Mouse (Mus musculus) forebrain, embryonic 10.5 days (tissue): ENCODE measurements at regions not wholly inside any gene's neighbourhood (a gene's known extent, or its start where the extent isn't known, plus 50 kb on each side); places are given as distances from the start of the nearest gene placed in this dataset.

Experiments
- DNase-seq: peaks from one replicate; pipeline ENCODE4 v3.0.0-alpha.2; 2017; ENCODE audit warnings: low spot score; ENCODE audit errors: extremely low spot score
- H3K27ac ChIP-seq: fragments of 300-500 bp; sonication (generic); 2 replicates; pipeline ENCODE4 v1.5.1; 2016; ENCODE audit warnings: mild to moderate bottlenecking
- H3K27me3 ChIP-seq: fragments of 300-500 bp; sonication (generic); 2 replicates; pipeline ENCODE4 v1.6.1; 2016; ENCODE audit warnings: mild to moderate bottlenecking; ENCODE audit not compliant: poor library complexity, severe bottlenecking
- H3K36me3 ChIP-seq: fragments of 300-500 bp; sonication (generic); replicated peaks from 2 replicates; pipeline ENCODE4 v1.6.1; 2016; ENCODE audit warnings: mild to moderate bottlenecking, moderate library complexity
- H3K4me1 ChIP-seq: fragments of 300-500 bp; sonication (generic); 2 replicates; pipeline ENCODE4 v1.6.1; 2016
- H3K4me3 ChIP-seq: fragments of 300-500 bp; sonication (generic); 2 replicates; pipeline ENCODE4 v1.5.1; 2016; ENCODE audit warnings: mild to moderate bottlenecking, moderate library complexity
- H3K9me3 ChIP-seq: fragments of 300-500 bp; sonication (generic); 2 replicates; pipeline ENCODE4 v1.6.1; 2016; ENCODE audit warnings: mild to moderate bottlenecking, moderate library complexity
- WGBS: fragments of 180-500 bp; shearing (Covaris S2); methylation state at CpG from one replicate; pipeline ENCODE4 v1.1.7; 2016; 5-methylcytosine and 5-hydroxymethylcytosine counted together

DNA sequence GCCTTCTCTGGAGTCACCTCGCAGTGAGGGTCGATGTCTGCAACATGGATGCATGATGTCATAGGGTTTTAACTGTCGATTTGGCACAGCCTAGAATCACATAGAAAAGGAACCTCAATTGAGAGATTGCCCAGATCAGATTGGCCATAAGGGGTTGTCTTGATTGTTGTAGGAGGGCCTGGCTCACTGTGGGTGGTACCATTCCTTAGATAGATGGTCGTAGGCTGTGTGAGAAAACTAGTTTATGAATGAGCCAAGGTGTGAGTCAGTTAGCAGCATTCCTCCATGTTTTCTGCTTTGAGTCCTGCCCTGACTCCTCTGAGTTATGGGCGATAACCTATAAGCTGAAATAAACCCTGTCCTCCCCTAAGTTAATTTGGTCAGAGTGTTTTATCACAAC lies 343.9 kb downstream of the Phkb start:
- Histone ChIP-seq H3K4me1 (no peaks in the 10 kb centered on the region), H3K36me3 (no peaks in the 10 kb centered on the region), H3K9me3 (no peaks in the 10 kb centered on the region), H3K4me3 (no peak overlapping the region), H3K27ac (no peak overlapping the region), H3K27me3 (no peaks in the 10 kb centered on the region)
- 83% methylated on average over 5 of the region's 5 CpGs for WGBS
- no peak for DNase-seq

DNA sequence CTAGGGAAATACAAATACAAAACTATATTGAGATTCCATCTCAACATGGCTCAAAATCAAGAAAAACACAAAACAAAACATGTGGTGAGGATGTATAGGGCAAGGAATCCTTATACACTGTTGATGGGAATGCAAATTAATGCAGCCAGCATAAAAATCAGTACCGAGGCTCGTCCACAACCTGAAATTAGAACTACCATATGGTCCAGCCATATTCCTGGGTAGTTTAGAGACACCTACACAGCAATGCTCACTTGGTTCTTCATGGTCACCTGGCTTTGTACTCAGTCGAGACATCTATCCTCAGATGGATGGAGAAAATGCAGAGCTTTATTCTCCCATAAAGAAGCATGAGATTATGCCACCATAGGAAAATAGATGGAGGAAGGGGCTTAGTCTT lies 340.0 kb downstream of the Phkb start:
- Histone ChIP-seq H3K4me3 (no peak overlapping the region), H3K27ac (no peak overlapping the region), H3K27me3 (no peaks in the 10 kb centered on the region), H3K36me3 (no peaks in the 10 kb centered on the region), H3K9me3 (no peaks in the 10 kb centered on the region), H3K4me1 (no peaks in the 10 kb centered on the region)
- 84% methylated on average over 3 of the region's 3 CpGs for WGBS
- no peak for DNase-seq

- Histone ChIP-seq H3K4me1 (no peaks in the 10 kb centered on the region), H3K27me3 (no peaks in the 10 kb centered on the region), H3K9me3 (no peaks in the 10 kb centered on the region), H3K4me3 (no peak overlapping the region), H3K36me3 (no peaks in the 10 kb centered on the region), H3K27ac (no peak overlapping the region)
- no peak for DNase-seq
- 93% methylated on average over 1 of the region's 1 CpGs for WGBS
Measured at GRCm38 (mm10) chr8:86170091-86170490, 329.3 kb downstream of the Phkb start.

GRCm38 (mm10) chr8:86164818-86165217 lies 324.1 kb downstream of the Phkb start:
- WGBS: 91% methylated on average over 2 of the region's 2 CpGs
- no peaks in the 10 kb centered on the region for H3K27me3 ChIP-seq
- H3K4me3 ChIP-seq: no peak overlapping the region
- no peak for DNase-seq
- no peaks in the 10 kb centered on the region for H3K9me3 ChIP-seq
- H3K4me1 ChIP-seq: no peaks in the 10 kb centered on the region
- H3K36me3 ChIP-seq: no peaks in the 10 kb centered on the region
- H3K27ac ChIP-seq: no peak overlapping the region

DNA sequence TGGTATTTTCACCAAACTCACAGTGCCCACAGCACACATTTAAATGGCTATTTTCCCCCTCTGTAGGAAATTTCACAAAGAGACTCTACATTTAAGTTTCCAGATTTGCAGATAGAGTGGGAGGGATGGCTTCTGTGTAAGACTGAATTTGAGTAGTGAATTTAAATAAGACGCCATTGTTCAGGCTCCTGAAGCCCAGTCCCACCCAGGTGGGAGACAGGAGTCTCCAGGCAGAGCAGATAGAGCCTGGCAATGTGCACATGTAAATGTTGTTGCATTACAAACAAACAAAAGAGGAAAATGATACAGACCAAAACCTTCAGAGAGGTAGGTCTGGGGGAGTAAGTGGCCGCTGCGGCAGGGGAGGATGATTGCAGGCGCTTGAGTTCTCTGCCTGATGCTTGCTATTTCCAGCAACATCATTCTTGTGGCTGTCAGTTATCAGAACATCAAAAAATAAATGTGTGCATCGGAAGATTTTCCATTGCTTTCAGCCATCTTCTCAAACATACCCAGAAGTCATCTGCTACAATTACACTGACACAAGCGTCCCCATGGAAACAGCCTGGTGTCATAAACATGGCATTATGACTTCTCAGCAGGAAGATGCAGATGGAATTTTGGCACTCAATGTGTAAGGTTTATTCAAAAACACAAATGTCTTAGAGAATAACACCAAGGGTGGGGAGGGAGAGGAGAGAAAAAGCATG lies 318.5 kb downstream of the Phkb start:
- no peak overlapping the region for H3K27ac ChIP-seq
- 90% methylated on average over 6 of the region's 6 CpGs for WGBS
- H3K9me3 ChIP-seq: no peaks in the 10 kb centered on the region

GRCm38 (mm10) chr8:86147586-86147985 lies 306.8 kb downstream of the Phkb start:
- no peak overlapping the region for H3K27ac ChIP-seq
- no peak for DNase-seq
- WGBS: 82% methylated on average over 6 of the region's 6 CpGs

More for the DNA sequence above, 318.5 kb downstream of the Phkb start:
- no peaks in the 10 kb centered on the region for H3K4me1 ChIP-seq
- no peaks in the 10 kb centered on the region for H3K27me3 ChIP-seq
- no peaks in the 10 kb centered on the region for H3K36me3 ChIP-seq
- H3K4me3 ChIP-seq: no peak overlapping the region
- DNase-seq: no peak

GRCm38 (mm10) chr8:86125244-86125643 lies 284.5 kb downstream of the Phkb start:
- H3K27me3 ChIP-seq: no peaks in the 10 kb centered on the region
- H3K4me1 ChIP-seq: no peaks in the 10 kb centered on the region
- H3K4me3 ChIP-seq: no peak overlapping the region
- WGBS: 75% methylated on average over 2 of the region's 2 CpGs
- H3K27ac ChIP-seq: no peak overlapping the region
- no peaks in the 10 kb centered on the region for H3K9me3 ChIP-seq
- DNase-seq: no peak
- no peaks in the 10 kb centered on the region for H3K36me3 ChIP-seq

More at GRCm38 (mm10) chr8:86147586-86147985, 306.8 kb downstream of the Phkb start:
- H3K9me3 ChIP-seq: no peaks in the 10 kb centered on the region
- peaks cover 6% of the 10 kb centered on the region for H3K4me1 ChIP-seq
- H3K36me3 ChIP-seq: no peaks in the 10 kb centered on the region
- no peak overlapping the region for H3K4me3 ChIP-seq
- H3K27me3 ChIP-seq: no peaks in the 10 kb centered on the region

DNA sequence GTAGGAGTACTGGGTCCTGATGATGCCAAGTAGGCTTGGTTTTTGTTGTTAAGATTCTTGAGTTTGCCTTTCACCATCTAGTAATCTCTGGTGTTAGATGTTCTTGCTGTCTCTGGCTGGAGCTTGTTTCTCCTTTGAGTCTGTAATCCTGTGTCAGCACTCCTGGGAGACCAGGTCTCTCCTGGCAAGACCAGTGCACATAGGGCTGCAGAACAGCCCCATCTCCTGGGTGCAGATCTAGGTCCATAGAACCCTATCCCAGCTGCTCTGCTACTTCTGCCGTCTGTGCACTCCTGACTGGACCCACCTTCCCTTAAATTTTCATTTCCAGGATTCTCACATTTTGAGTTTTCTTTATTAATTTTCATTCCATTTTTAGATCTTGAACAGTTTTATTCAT lies 283.9 kb downstream of the Phkb start:
- Histone ChIP-seq H3K9me3 (no peaks in the 10 kb centered on the region), H3K4me3 (no peak overlapping the region), H3K4me1 (no peaks in the 10 kb centered on the region), H3K27me3 (no peaks in the 10 kb centered on the region), H3K27ac (no peak overlapping the region), H3K36me3 (no peaks in the 10 kb centered on the region)
- 88% methylated on average over 1 of the region's 1 CpGs for WGBS
- DNase-seq: no peak
